In genomic region chr4:108350819-108351218, GRCm38 (mm10) we compare ENCODE assay signal across 8 mouse cellular contexts. TPM values are rescaled to one million over a fixed set of nuclear protein-coding genes. Genes with fewer than 3 reads are reported as not detected.
DNase-seq lines count a peak whose midpoint lies in the region; ATAC-seq lines count a peak whose summit lies in the region.

No protein-coding gene starts in this region.

- intact Hi-C loops in left cerebral cortex, postnatal 4 days (cut with DNase I): no loop called here

- DNase-seq in left cerebral cortex, postnatal 4 days: peak; percentile 63
- no peak for DNase-seq in left cerebral cortex, adult 9 months (ENCODE audit: low spot score in 2 of 2)
- DNase-seq in kidney, postnatal 14 days: peak; percentile 65
- DNase-seq in mesoderm, embryonic 11.5 days (ENCODE audit: low read depth, low spot score): peak; percentile 91
- no peak for DNase-seq in frontal cortex, postnatal 36 days (ENCODE audit: low spot score in 2 of 2)
- DNase-seq in layer of hippocampus, adult 9-10 months (ENCODE audit: low spot score): no peak
- no peak for DNase-seq in right cerebral cortex, postnatal 25 days

- H3K4me1 ChIP-seq in forebrain, embryonic 16.5 days (replicated peaks; ENCODE audit: control insufficient read depth, insufficient read depth, low read length): peaks cover 16% of the 10 kb centered on the region

- no peaks in the 10 kb centered on the region for H3K9me3 ChIP-seq in forebrain, embryonic 16.5 days (ENCODE audit: control insufficient read depth, low read length)

- 0 out of 2 replicates have a peak overlapping the region, but pooled peaks have one; percentile 13 for H3K4me2 ChIP-seq in forebrain, embryonic 16.5 days (ENCODE audit: low read length)

- 0 out of 2 replicates have a peak overlapping the region, but pooled peaks have one; percentile 10 for H3K27ac ChIP-seq in forebrain, embryonic 16.5 days (ENCODE audit: low read length)

- H3K9ac ChIP-seq in forebrain, embryonic 16.5 days (replicated peaks; ENCODE audit: low read depth, low read length): 0 out of 2 replicates have a peak overlapping the region, but pooled peaks have one; percentile 22

- no peaks in the 10 kb centered on the region for H3K27me3 ChIP-seq in forebrain, embryonic 16.5 days (replicated peaks; ENCODE audit: control insufficient read depth, insufficient read depth, low read length)

- WGBS in forebrain, embryonic 16.5 days: 2% methylated on average over 8 of the region's 8 CpGs

- ATAC-seq in forebrain, embryonic 16.5 days: peak; percentile 78

- H3K36me3 ChIP-seq in forebrain, embryonic 16.5 days (ENCODE audit: control insufficient read depth, insufficient read depth): no peaks in the 10 kb centered on the region

- H3K4me3 ChIP-seq in forebrain, embryonic 16.5 days (replicated peaks; ENCODE audit: low read length): no peak overlapping the region

RNA-seq across cellular contexts. Expression of gene Coa7, which starts 22.9 kb away (rescaled TPM):
- total RNA-seq in left cerebral cortex, postnatal 4 days (2021): 10 to 100 TPM; 31.2 to 40.7 TPM
- polyA plus RNA-seq in forebrain, embryonic 16.5 days (2015; fragmentation: Nextera tagmentation; extraction: Ambion mirVana): 56.7 and 58.5 TPM in 2 replicates

RNA-seq across cellular contexts. Expression of gene Shisal2a, which starts 32.3 kb away (rescaled TPM):
- not detected for total RNA-seq in left cerebral cortex, postnatal 4 days (2021)
- 1.7 and 2.7 TPM in 2 replicates for polyA plus RNA-seq in forebrain, embryonic 16.5 days (2015; fragmentation: Nextera tagmentation; extraction: Ambion mirVana)

RNA-seq across cellular contexts. Expression of gene Zyg11b, which starts 49.9 kb away (rescaled TPM):
- 100 to 1,000 TPM; 150 to 152 TPM for total RNA-seq in left cerebral cortex, postnatal 4 days (2021)
- 37.3 and 37.6 TPM in 2 replicates for polyA plus RNA-seq in forebrain, embryonic 16.5 days (2015; fragmentation: Nextera tagmentation; extraction: Ambion mirVana)

RNA-seq across cellular contexts. Expression of gene Gpx7, which starts 55.9 kb away (rescaled TPM):
- total RNA-seq in left cerebral cortex, postnatal 4 days (2021): 10 to 100 TPM; 15.5 to 16.2 TPM
- 26.3 and 28.3 TPM in 2 replicates for polyA plus RNA-seq in forebrain, embryonic 16.5 days (2015; fragmentation: Nextera tagmentation; extraction: Ambion mirVana)

Comparison
In these comparisons a context has a peak if more than half of its experiments do, and no peak if none do; other contexts are left out.
1. DNase-seq: peak in left cerebral cortex, postnatal 4 days (single experiment), kidney, postnatal 14 days (single experiment) and mesoderm, embryonic 11.5 days (single experiment); none in left cerebral cortex, adult 9 months (0 of 2), frontal cortex, postnatal 36 days (0 of 2), layer of hippocampus, adult 9-10 months (single experiment) and right cerebral cortex, postnatal 25 days (single experiment).